Mouse (Mus musculus) G1E (cell line): ENCODE results near the gene Olfr1341.

Experiments
- CTCF ChIP-seq: IDR thresholded peaks from 2 replicates; pipeline ENCODE4 v1.5.1; 2012; ENCODE audit warnings: low read depth, low read length, inconsistent platforms, mixed read lengths
- GATA1 ChIP-seq: IDR thresholded peaks from 2 replicates; pipeline ENCODE4 v1.6.1; 2012; ENCODE audit warnings: borderline replicate concordance, low read length, inconsistent platforms, mixed read lengths
- POLR2AphosphoS5 ChIP-seq: IDR thresholded peaks from 2 replicates; pipeline ENCODE4 v1.6.1; 2012; ENCODE audit warnings: low read depth, low read length, inconsistent platforms; ENCODE audit not compliant: insufficient replicate concordance
- TAL1 ChIP-seq: conservative IDR thresholded peaks from 2 replicates; pipeline ENCODE4 v1.6.1; 2012; ENCODE audit warnings: low read depth, low read length, inconsistent platforms, mixed read lengths

- no peak for TF ChIP-seq CTCF
- TF ChIP-seq GATA1, result no peak
- no peak for TF ChIP-seq TAL1
- TF ChIP-seq POLR2AphosphoS5, result no peak
Measured at GRCm38 (mm10) chr4:118719838-118720237, 16.5 kb downstream of the Olfr1341 start, which contains the start of gene Olfr1340.
